Mouse (Mus musculus): ENCODE measurements around the gene Rnf17. TPM values are rescaled to one million over a fixed set of nuclear protein-coding genes. Genes with fewer than 3 reads are reported as not detected.

Gene Rnf17
- 0.41 and 0.48 TPM in 2 replicates for polyA plus RNA-seq (2012; rRNA removed)

GRCm38 (mm10) chr14:56402311-56403071, at the start of gene Rnf17:
TSS of gene Rnf17 (plus strand) at chr14:56402581.
- no peak for DNase-seq (ENCODE audit: low read depth)
- TF ChIP-seq POLR2A (IDR thresholded peaks at IDR 0.05; ENCODE audit: borderline replicate concordance, extremely low read depth, insufficient read depth, insufficient read length, poor library complexity, severe bottlenecking) = no peak

- TF ChIP-seq POLR2A (IDR thresholded peaks at IDR 0.05; ENCODE audit: borderline replicate concordance, extremely low read depth, insufficient read depth, insufficient read length, poor library complexity, severe bottlenecking) = no peak
- no peak for TF ChIP-seq CTCF (IDR thresholded peaks at IDR 0.05; ENCODE audit: borderline replicate concordance, extremely low read depth, insufficient read depth, insufficient read length)
- DNase-seq (ENCODE audit: low read depth) = no peak
Observed at GRCm38 (mm10) chr14:56354803-56355202, 47.6 kb upstream of the Rnf17 start.

- no peak for DNase-seq (ENCODE audit: low read depth)
- TF ChIP-seq POLR2A (IDR thresholded peaks at IDR 0.05; ENCODE audit: borderline replicate concordance, extremely low read depth, insufficient read depth, insufficient read length, poor library complexity, severe bottlenecking) (no peak), CTCF (IDR thresholded peaks at IDR 0.05; ENCODE audit: borderline replicate concordance, extremely low read depth, insufficient read depth, insufficient read length) (no peak)
Observed at GRCm38 (mm10) chr14:56355396-56355795, 47.0 kb upstream of the Rnf17 start.

- no peak for DNase-seq (ENCODE audit: low read depth)
- TF ChIP-seq CTCF (IDR thresholded peaks at IDR 0.05; ENCODE audit: borderline replicate concordance, extremely low read depth, insufficient read depth, insufficient read length) = no peak
Observed at GRCm38 (mm10) chr14:56356196-56356595, 46.2 kb upstream of the Rnf17 start.

- TF ChIP-seq POLR2A (IDR thresholded peaks at IDR 0.05; ENCODE audit: borderline replicate concordance, extremely low read depth, insufficient read depth, insufficient read length, poor library complexity, severe bottlenecking) (no peak), CTCF (IDR thresholded peaks at IDR 0.05; ENCODE audit: borderline replicate concordance, extremely low read depth, insufficient read depth, insufficient read length) (no peak)
- DNase-seq (ENCODE audit: low read depth) = no peak
Observed at GRCm38 (mm10) chr14:56358422-56358821, 44.0 kb upstream of the Rnf17 start.

GRCm38 (mm10) chr14:56359131-56359530, 43.2 kb upstream of the Rnf17 start:
- no peak for TF ChIP-seq CTCF (IDR thresholded peaks at IDR 0.05; ENCODE audit: borderline replicate concordance, extremely low read depth, insufficient read depth, insufficient read length)
- no peak for TF ChIP-seq POLR2A (IDR thresholded peaks at IDR 0.05; ENCODE audit: borderline replicate concordance, extremely low read depth, insufficient read depth, insufficient read length, poor library complexity, severe bottlenecking)
- DNase-seq (ENCODE audit: low read depth) = no peak

- DNase-seq (ENCODE audit: low read depth) = no peak
Observed at GRCm38 (mm10) chr14:56364711-56365237, 37.6 kb upstream of the Rnf17 start, which contains the start of gene Atp12a. TSS of gene Atp12a (plus strand) at chr14:56365068.

GRCm38 (mm10) chr14:56365292-56365691, 37.1 kb upstream of the Rnf17 start:
- DNase-seq (ENCODE audit: low read depth) = no peak
- TF ChIP-seq POLR2A (IDR thresholded peaks at IDR 0.05; ENCODE audit: borderline replicate concordance, extremely low read depth, insufficient read depth, insufficient read length, poor library complexity, severe bottlenecking) = no peak
- no peak for TF ChIP-seq CTCF (IDR thresholded peaks at IDR 0.05; ENCODE audit: borderline replicate concordance, extremely low read depth, insufficient read depth, insufficient read length)

More at GRCm38 (mm10) chr14:56364711-56365237, 37.6 kb upstream of the Rnf17 start, which contains the start of gene Atp12a:
- no peak for TF ChIP-seq CTCF (IDR thresholded peaks at IDR 0.05; ENCODE audit: borderline replicate concordance, extremely low read depth, insufficient read depth, insufficient read length)
- TF ChIP-seq POLR2A (IDR thresholded peaks at IDR 0.05; ENCODE audit: borderline replicate concordance, extremely low read depth, insufficient read depth, insufficient read length, poor library complexity, severe bottlenecking) = no peak

GRCm38 (mm10) chr14:56366712-56367111, 35.7 kb upstream of the Rnf17 start:
- DNase-seq (ENCODE audit: low read depth) = no peak
- TF ChIP-seq CTCF (IDR thresholded peaks at IDR 0.05; ENCODE audit: borderline replicate concordance, extremely low read depth, insufficient read depth, insufficient read length) = no peak
- no peak for TF ChIP-seq POLR2A (IDR thresholded peaks at IDR 0.05; ENCODE audit: borderline replicate concordance, extremely low read depth, insufficient read depth, insufficient read length, poor library complexity, severe bottlenecking)

GRCm38 (mm10) chr14:56368834-56369233, 33.5 kb upstream of the Rnf17 start:
- DNase-seq (ENCODE audit: low read depth) = no peak
- TF ChIP-seq CTCF (IDR thresholded peaks at IDR 0.05; ENCODE audit: borderline replicate concordance, extremely low read depth, insufficient read depth, insufficient read length) (peak; percentile 56; the same call in 1 of the 2 replicates), POLR2A (IDR thresholded peaks at IDR 0.05; ENCODE audit: borderline replicate concordance, extremely low read depth, insufficient read depth, insufficient read length, poor library complexity, severe bottlenecking) (no peak)

GRCm38 (mm10) chr14:56375731-56376130, 26.6 kb upstream of the Rnf17 start:
- peak; percentile 92 for DNase-seq (ENCODE audit: low read depth)
- TF ChIP-seq CTCF (IDR thresholded peaks at IDR 0.05; ENCODE audit: borderline replicate concordance, extremely low read depth, insufficient read depth, insufficient read length) = peak; percentile 87
- no peak for TF ChIP-seq POLR2A (IDR thresholded peaks at IDR 0.05; ENCODE audit: borderline replicate concordance, extremely low read depth, insufficient read depth, insufficient read length, poor library complexity, severe bottlenecking)

GRCm38 (mm10) chr14:56377745-56378144, 24.6 kb upstream of the Rnf17 start:
- TF ChIP-seq CTCF (IDR thresholded peaks at IDR 0.05; ENCODE audit: borderline replicate concordance, extremely low read depth, insufficient read depth, insufficient read length) (no peak), POLR2A (IDR thresholded peaks at IDR 0.05; ENCODE audit: borderline replicate concordance, extremely low read depth, insufficient read depth, insufficient read length, poor library complexity, severe bottlenecking) (no peak)

More at GRCm38 (mm10) chr14:56377745-56378144, 24.6 kb upstream of the Rnf17 start:
- no peak for DNase-seq (ENCODE audit: low read depth)

Data from brain, embryonic 14.5 days (tissue).